Mouse (Mus musculus) midbrain, embryonic 13.5 days (tissue): ENCODE measurements around the gene Atpaf1. TPM values are rescaled to one million over a fixed set of nuclear protein-coding genes. Genes with fewer than 3 reads are reported as not detected.

ENCODE experiments used
- ATAC-seq: fragments of 200-750 bp; cut with Nextera tagmentation; 2 replicates; pipeline ENCODE4 v1.8.0; 2017; ENCODE audit warnings: mild to moderate bottlenecking, moderate TSS enrichment, moderate library complexity
- H3K27ac ChIP-seq: fragments of 300-500 bp; sonication (generic); 2 replicates; pipeline ENCODE4 v1.5.1; 2015; ENCODE audit warnings: inconsistent platforms, mild to moderate bottlenecking, moderate library complexity
- H3K27me3 ChIP-seq: fragments of 300-500 bp; sonication (generic); 2 replicates; pipeline ENCODE4 v1.6.1; 2015; ENCODE audit warnings: mild to moderate bottlenecking, inconsistent platforms
- H3K36me3 ChIP-seq: fragments of 300-500 bp; sonication (generic); 2 replicates; pipeline ENCODE4 v1.6.1; 2015; ENCODE audit warnings: mild to moderate bottlenecking, inconsistent platforms
- H3K4me1 ChIP-seq: fragments of 300-500 bp; sonication (generic); replicated peaks from 2 replicates; pipeline ENCODE4 v1.6.1; 2015; ENCODE audit warnings: inconsistent platforms
- H3K4me2 ChIP-seq: fragments of 300-500 bp; sonication (generic); replicated peaks from 2 replicates; pipeline ENCODE4 v1.6.1; 2015; ENCODE audit warnings: moderate library complexity, mild to moderate bottlenecking, inconsistent platforms
- H3K4me3 ChIP-seq: fragments of 300-500 bp; sonication (generic); replicated peaks from 2 replicates; pipeline ENCODE4 v1.5.1; 2015; ENCODE audit warnings: mild to moderate bottlenecking, inconsistent platforms
- H3K9ac ChIP-seq: fragments of 300-500 bp; sonication (generic); replicated peaks from 2 replicates; pipeline ENCODE4 v1.6.1; 2015; ENCODE audit warnings: mild to moderate bottlenecking, inconsistent platforms
- H3K9me3 ChIP-seq: fragments of 300-500 bp; sonication (generic); 2 replicates; pipeline ENCODE4 v1.6.1; 2016; ENCODE audit warnings: mild to moderate bottlenecking, inconsistent platforms
- WGBS: fragments of 180-500 bp; shearing (Covaris S2); methylation state at CpG from one replicate; pipeline ENCODE4 v1.1.7; 2015; 5-methylcytosine and 5-hydroxymethylcytosine counted together
- polyA plus RNA-seq: library from polyadenylated mRNA; unstranded; fragments of >200 nt; fragmentation: Nextera tagmentation; extraction: Ambion mirVana; gene quantifications from 2 replicates; pipeline ENCODE4 v1.2.1, GENCODE M21; 2015

Atpaf1 gene
- 38.7 and 41.9 TPM in 2 replicates for polyA plus RNA-seq

DNA sequence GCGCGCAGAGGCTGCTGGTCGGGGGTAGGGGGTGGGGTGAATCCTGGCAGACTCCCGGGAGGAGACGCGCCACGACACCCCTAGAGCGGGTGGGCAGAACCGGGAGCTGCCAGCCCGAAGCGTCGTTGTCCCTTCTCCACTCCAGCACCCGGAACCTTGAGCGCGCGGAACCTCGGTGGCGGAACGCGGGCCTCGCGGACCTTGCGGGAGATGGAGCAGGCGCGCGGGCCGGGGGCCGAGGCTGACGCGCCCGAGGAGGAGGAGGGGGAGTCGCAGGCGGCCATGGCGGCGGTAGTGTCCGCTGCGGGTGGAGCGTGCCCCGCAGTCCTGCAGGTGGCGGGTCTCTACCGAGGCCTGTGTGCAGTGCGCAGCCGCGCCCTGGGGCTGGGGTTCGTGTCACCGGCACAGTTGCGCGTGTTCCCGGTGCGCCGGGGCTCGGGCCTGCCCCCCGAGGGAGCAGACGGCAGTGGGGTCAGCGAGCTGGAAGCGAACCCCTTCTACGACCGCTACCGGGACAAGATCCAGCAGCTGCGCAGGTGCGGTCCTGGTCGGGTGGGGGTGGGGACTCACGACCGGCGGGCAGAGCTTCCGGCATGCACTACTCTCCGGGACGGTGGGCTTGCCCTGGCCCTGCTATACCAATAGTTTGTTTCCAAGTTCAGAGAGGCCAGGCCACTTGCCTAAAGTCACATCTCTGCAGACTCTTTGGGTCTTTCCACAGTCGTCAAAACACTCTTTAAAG is at the start of gene Atpaf1:
TSS of gene Atpaf1 (plus strand) at position 44 of the 742 bp plus-strand sequence.
- Histone ChIP-seq H3K4me3 (peak within 1 kb of the TSS; percentile 62), H3K9ac (peak within 1 kb of the TSS; percentile 81), H3K9me3 (no peaks in the 10 kb centered on the region), H3K27me3 (no peaks in the 10 kb centered on the region), H3K36me3 (peaks cover 16% of the 10 kb centered on the region), H3K4me1 (peaks cover 15% of the 10 kb centered on the region), H3K27ac (peak within 1 kb of the TSS; percentile 35; the same call in 1 of the 2 replicates), H3K4me2 (peak within 1 kb of the TSS; percentile 71)
- WGBS, result under 1% methylated on average over 67 of the region's 69 CpGs
- peak; percentile 96 for ATAC-seq

DNA sequence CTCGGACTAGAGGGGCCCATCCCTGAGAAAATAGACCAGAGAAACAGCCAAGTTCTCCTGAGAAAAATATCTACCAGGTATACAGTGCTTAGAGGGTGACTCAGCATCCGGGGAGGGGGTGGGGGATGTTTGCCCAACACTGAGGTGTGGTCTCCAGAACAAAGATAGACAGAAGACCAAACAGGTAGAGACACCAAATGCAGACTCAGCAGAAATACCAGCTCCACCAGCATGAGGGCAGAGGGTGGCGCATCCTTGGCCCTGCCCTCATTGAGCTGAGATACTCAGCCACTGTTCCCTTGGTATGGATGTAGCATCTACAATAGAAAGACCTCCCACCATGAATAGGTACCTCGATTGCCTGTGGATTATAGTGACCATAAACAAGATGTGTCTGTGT is 49.7 kb upstream of the Atpaf1 start:
- peaks cover 13% of the 10 kb centered on the region for H3K27me3 ChIP-seq
- ATAC-seq, result no peak

GRCm38 (mm10) chr4:115737551-115738041 is 47.0 kb upstream of the Atpaf1 start, which contains the start of gene Efcab14:
TSS of gene Efcab14 (plus strand) at chr4:115737744.
- peak within 1 kb of the TSS; percentile 88 for H3K9ac ChIP-seq
- H3K27ac ChIP-seq, result peak within 1 kb of the TSS; percentile 87
- H3K4me2 ChIP-seq, result peak within 1 kb of the TSS; percentile 75
- H3K36me3 ChIP-seq, result peaks cover 17% of the 10 kb centered on the region
- 0% methylated on average over 45 of the region's 45 CpGs for WGBS
- ATAC-seq, result peak; percentile 100
- peaks cover 6% of the 10 kb centered on the region; the same call in 1 of the 2 replicates for H3K27me3 ChIP-seq
- H3K9me3 ChIP-seq, result no peaks in the 10 kb centered on the region
- H3K4me3 ChIP-seq, result peak within 1 kb of the TSS; percentile 76
- H3K4me1 ChIP-seq, result peaks cover 21% of the 10 kb centered on the region

More for the DNA sequence above, 49.7 kb upstream of the Atpaf1 start:
- Histone ChIP-seq H3K4me2 (no peak overlapping the region), H3K9ac (no peak overlapping the region), H3K4me3 (no peak overlapping the region), H3K9me3 (no peaks in the 10 kb centered on the region), H3K4me1 (peaks cover 19% of the 10 kb centered on the region), H3K36me3 (no peaks in the 10 kb centered on the region), H3K27ac (no peak overlapping the region)
- 70% methylated on average over 4 of the region's 4 CpGs for WGBS

- no peak for ATAC-seq
- H3K4me3 ChIP-seq, result peak overlapping the region; percentile 76
- H3K4me2 ChIP-seq, result peak overlapping the region; percentile 75
- peaks cover 21% of the 10 kb centered on the region for H3K4me1 ChIP-seq
- H3K9ac ChIP-seq, result peak overlapping the region; percentile 88
- H3K27ac ChIP-seq, result no peak overlapping the region
- no peaks in the 10 kb centered on the region; the same call in 1 of the 2 replicates for H3K27me3 ChIP-seq
- no peaks in the 10 kb centered on the region for H3K9me3 ChIP-seq
- peaks cover 24% of the 10 kb centered on the region for H3K36me3 ChIP-seq
- WGBS, result 49% methylated on average over 13 of the region's 13 CpGs
Observed at GRCm38 (mm10) chr4:115738481-115738985, 46.1 kb upstream of the Atpaf1 start.

DNA sequence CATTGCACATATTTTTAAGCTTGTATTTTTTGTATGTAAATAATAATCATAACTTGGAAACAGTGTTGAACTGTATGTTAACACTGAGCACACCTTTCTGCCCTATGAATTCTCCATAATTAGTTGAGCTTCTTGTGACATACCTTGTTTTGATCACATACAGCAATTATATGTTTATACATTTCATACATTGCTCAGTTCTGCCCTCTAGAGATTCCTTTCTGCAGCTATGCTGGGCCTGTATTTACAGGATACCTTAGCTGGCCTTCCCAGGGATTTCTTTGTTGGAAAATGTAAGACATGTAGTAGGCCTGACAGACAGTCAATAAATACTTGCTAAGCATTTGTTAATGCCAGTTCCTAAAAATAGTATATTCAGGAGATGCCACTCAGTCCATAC is 42.0 kb upstream of the Atpaf1 start:
- Histone ChIP-seq H3K4me2 (no peak overlapping the region), H3K9ac (no peak overlapping the region), H3K4me3 (no peak overlapping the region), H3K27me3 (no peaks in the 10 kb centered on the region), H3K36me3 (peaks cover 41% of the 10 kb centered on the region), H3K27ac (no peak overlapping the region), H3K4me1 (peaks cover 21% of the 10 kb centered on the region), H3K9me3 (no peaks in the 10 kb centered on the region)
- ATAC-seq, result no peak

DNA sequence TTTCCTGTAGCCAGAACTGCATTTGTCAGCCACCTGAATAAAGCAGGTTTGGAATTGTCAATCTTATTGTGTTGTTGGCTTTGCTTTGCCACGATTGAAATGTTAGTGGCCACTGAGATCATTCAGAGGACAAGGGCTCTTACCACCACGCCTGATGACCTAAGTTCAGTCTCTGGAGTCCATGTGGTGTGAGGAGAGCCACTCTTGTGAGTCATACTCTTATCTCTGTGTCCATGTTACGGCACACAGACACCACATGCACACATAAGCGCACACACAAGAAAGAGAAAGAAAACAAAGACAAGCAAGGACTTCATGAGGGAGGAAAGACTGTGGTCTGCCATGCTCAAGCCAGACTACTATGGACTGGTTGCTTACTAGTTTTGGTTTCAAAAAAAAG is 41.5 kb upstream of the Atpaf1 start:
- no peak for ATAC-seq
- H3K9ac ChIP-seq, result no peak overlapping the region
- H3K27ac ChIP-seq, result no peak overlapping the region
- H3K27me3 ChIP-seq, result no peaks in the 10 kb centered on the region
- no peak overlapping the region for H3K4me2 ChIP-seq
- H3K9me3 ChIP-seq, result no peaks in the 10 kb centered on the region
- peaks cover 43% of the 10 kb centered on the region for H3K36me3 ChIP-seq
- H3K4me3 ChIP-seq, result no peak overlapping the region
- 89% methylated on average over 4 of the region's 4 CpGs for WGBS
- peaks cover 19% of the 10 kb centered on the region for H3K4me1 ChIP-seq

- 67% methylated on average over 1 of the region's 1 CpGs for WGBS
Observed at GRCm38 (mm10) chr4:115748181-115748580, 36.4 kb upstream of the Atpaf1 start.

DNA sequence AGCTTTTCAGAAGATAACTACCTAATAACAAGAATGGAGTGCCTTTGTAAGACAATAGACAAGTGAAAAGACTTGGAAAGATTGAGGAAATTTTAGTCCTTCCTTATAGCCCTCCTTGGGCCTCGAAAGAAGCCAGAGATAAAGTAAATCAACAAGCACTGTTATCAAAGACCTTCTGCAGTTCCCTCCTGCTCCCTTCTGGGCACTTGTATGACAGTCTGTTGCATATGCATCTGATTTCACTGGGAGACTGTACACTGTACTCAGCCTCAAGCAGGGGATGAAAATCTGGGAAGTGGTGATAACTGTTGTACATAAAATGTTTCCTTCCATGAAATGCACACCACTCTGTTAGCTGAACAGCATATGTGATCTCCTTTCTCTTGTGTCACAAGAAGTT is 35.3 kb upstream of the Atpaf1 start:
- 93% methylated on average over 1 of the region's 1 CpGs for WGBS
- Histone ChIP-seq H3K9ac (no peak overlapping the region), H3K4me2 (no peak overlapping the region), H3K4me1 (no peaks in the 10 kb centered on the region), H3K4me3 (no peak overlapping the region), H3K9me3 (no peaks in the 10 kb centered on the region), H3K27me3 (no peaks in the 10 kb centered on the region), H3K36me3 (peaks cover 47% of the 10 kb centered on the region), H3K27ac (no peak overlapping the region)
- no peak for ATAC-seq

More at GRCm38 (mm10) chr4:115748181-115748580, 36.4 kb upstream of the Atpaf1 start:
- Histone ChIP-seq H3K9me3 (no peaks in the 10 kb centered on the region), H3K27me3 (no peaks in the 10 kb centered on the region), H3K27ac (no peak overlapping the region), H3K4me1 (no peaks in the 10 kb centered on the region), H3K9ac (no peak overlapping the region), H3K4me3 (no peak overlapping the region), H3K36me3 (peaks cover 44% of the 10 kb centered on the region), H3K4me2 (no peak overlapping the region)
- ATAC-seq, result no peak

GRCm38 (mm10) chr4:115754101-115754500 is 30.5 kb upstream of the Atpaf1 start:
- no peak overlapping the region for H3K4me2 ChIP-seq
- 93% methylated on average over 3 of the region's 3 CpGs for whole genome bisulfite sequencing
- no peaks in the 10 kb centered on the region for H3K9me3 ChIP-seq
- H3K36me3 ChIP-seq, result peaks cover 49% of the 10 kb centered on the region
- H3K4me1 ChIP-seq, result no peaks in the 10 kb centered on the region
- no peak overlapping the region for H3K27ac ChIP-seq
- H3K27me3 ChIP-seq, result no peaks in the 10 kb centered on the region
- no peak overlapping the region for H3K9ac ChIP-seq
- H3K4me3 ChIP-seq, result no peak overlapping the region
- no peak for ATAC-seq

DNA sequence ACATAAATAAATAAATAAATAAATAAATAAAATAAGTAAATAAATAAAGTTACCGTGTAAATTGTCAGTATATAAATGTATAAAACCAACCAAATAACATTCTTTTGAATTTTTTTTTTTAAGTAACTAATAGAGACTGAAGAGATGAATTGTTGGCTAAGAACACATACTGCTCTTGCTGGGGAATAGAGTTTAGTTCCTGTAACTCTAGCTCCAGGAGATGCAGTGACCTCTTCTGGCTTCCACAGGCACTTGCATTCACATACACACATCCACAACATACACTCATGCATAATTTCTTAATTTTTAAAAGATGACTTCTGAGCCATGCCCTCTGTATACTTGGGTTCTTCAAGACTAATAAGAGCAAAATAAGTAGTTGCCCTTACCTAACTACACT is 29.8 kb upstream of the Atpaf1 start:
- Histone ChIP-seq H3K27ac (no peak overlapping the region), H3K36me3 (peaks cover 49% of the 10 kb centered on the region), H3K4me2 (no peak overlapping the region), H3K9ac (no peak overlapping the region), H3K4me3 (no peak overlapping the region), H3K4me1 (no peaks in the 10 kb centered on the region), H3K9me3 (no peaks in the 10 kb centered on the region), H3K27me3 (no peaks in the 10 kb centered on the region)
- no peak for ATAC-seq
- 100% methylated on average over 1 of the region's 1 CpGs for WGBS

DNA sequence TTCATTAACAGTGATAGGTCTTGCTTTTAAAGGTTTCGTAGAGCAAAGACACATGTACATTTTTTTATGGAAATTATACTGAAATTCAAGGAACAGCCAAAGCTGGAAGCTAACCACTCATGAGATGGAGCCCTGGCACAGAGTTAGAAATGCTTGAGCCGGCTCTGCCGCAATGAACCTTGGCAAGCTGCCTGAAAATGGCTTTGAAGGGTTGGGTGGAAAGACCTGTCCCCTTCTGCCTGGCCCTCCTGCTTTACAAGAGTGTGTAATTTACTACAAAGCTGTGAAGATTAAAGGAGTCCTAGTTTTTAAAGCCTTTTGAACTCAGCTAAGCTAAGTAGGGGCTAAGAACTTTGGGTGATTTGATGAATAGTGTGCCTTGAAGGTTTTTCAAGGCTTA is 23.4 kb upstream of the Atpaf1 start:
- Histone ChIP-seq H3K27me3 (no peaks in the 10 kb centered on the region), H3K4me1 (no peaks in the 10 kb centered on the region), H3K4me3 (no peak overlapping the region), H3K36me3 (peaks cover 69% of the 10 kb centered on the region), H3K9ac (no peak overlapping the region), H3K4me2 (no peak overlapping the region), H3K9me3 (no peaks in the 10 kb centered on the region), H3K27ac (no peak overlapping the region)
- WGBS, result 41% methylated on average over 3 of the region's 3 CpGs
- ATAC-seq, result no peak

DNA sequence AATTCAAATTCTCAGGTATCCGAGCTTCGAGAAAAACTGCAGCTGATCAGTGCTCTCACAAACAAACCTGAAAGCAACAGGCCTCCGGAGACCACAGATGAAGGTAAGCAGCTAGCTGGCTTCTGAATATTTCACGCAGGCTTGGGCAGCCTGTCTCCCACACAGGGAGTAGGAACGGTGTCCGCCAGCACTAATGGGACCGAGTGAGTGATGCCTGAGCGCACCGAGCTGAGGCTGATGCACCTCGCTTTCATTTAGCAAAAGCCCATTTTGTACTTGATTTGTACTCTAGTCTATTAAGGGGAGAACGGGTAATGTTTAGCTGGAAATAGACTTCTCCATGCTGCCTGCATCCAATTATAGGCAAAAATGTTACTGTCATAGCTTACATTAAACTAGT is 20.0 kb upstream of the Atpaf1 start:
- Histone ChIP-seq H3K4me3 (no peak overlapping the region), H3K27me3 (no peaks in the 10 kb centered on the region), H3K9ac (no peak overlapping the region), H3K36me3 (peaks cover 70% of the 10 kb centered on the region), H3K4me1 (no peaks in the 10 kb centered on the region), H3K27ac (no peak overlapping the region), H3K9me3 (no peaks in the 10 kb centered on the region), H3K4me2 (no peak overlapping the region)
- WGBS, result 88% methylated on average over 11 of the region's 11 CpGs
- no peak for ATAC-seq
